Mouse (Mus musculus) T-helper 17 cell (primary cell): ENCODE results near the gene Slc16a11.

Source experiments
- in situ Hi-C, 2 experiments: fragments of 300-600 bp; cut with MboI, MseI; formaldehyde crosslinking; loops; 1 replicate in 1 of 2; 2 replicates in 1 of 2; pipeline ENCODE4 v1.15.1; 2025; ENCODE audit warnings: high pct_unique_total_duplicates in 2 of 2

The Slc16a11 gene

GRCm38 (mm10) chr11:70198332-70198731, 14.2 kb upstream of the Slc16a11 start:
- in situ Hi-C loops = loop anchor here in 1 of 2 experiments (5.0 kb wide), 1 partner anchor 141 kb away; no protein-coding TSS in a partner anchor

- in situ Hi-C loops = loop anchor here in 1 of 2 experiments (5.0 kb wide), 1 partner anchor 142 kb away; no protein-coding TSS in a partner anchor
Observed at GRCm38 (mm10) chr11:70199107-70199506, 13.4 kb upstream of the Slc16a11 start.

GRCm38 (mm10) chr11:70200036-70200608, 12.4 kb upstream of the Slc16a11 start:
- in situ Hi-C loops = loop anchor here in 1 of 2 experiments (10.0 kb wide), 1 partner anchor 245 kb away; no protein-coding TSS in a partner anchor

GRCm38 (mm10) chr11:70201691-70202090, 10.9 kb upstream of the Slc16a11 start:
- in situ Hi-C loops = loop anchor here in 1 of 2 experiments (10.0 kb wide), 1 partner anchor 247 kb away; no protein-coding TSS in a partner anchor

- in situ Hi-C loops = loop anchor here in 1 of 2 experiments (10.0 kb wide), 1 partner anchor 252 kb away; no protein-coding TSS in a partner anchor
Observed at GRCm38 (mm10) chr11:70206801-70207200, 5.8 kb upstream of the Slc16a11 start.

GRCm38 (mm10) chr11:70207283-70207682, 5.3 kb upstream of the Slc16a11 start:
- in situ Hi-C loops = loop anchor here in 1 of 2 experiments (10.0 kb wide), 1 partner anchor 252 kb away; no protein-coding TSS in a partner anchor

- in situ Hi-C loops = loop anchor here in 1 of 2 experiments (10.0 kb wide), 1 partner anchor 254 kb away; no protein-coding TSS in a partner anchor
Observed at GRCm38 (mm10) chr11:70208778-70209388, 3.7 kb upstream of the Slc16a11 start.

- in situ Hi-C loops = loop anchor here in 1 of 2 experiments (5.0 kb wide), 1 partner anchor 33 kb away; no protein-coding TSS in a partner anchor
Observed at GRCm38 (mm10) chr11:70210681-70211080, 1.9 kb upstream of the Slc16a11 start.

GRCm38 (mm10) chr11:70211972-70212371, 580 bp upstream of the Slc16a11 start:
- in situ Hi-C loops = loop anchor here in 1 of 2 experiments (5.0 kb wide), 1 partner anchor 35 kb away; no protein-coding TSS in a partner anchor

- in situ Hi-C loops = loop anchor here in 1 of 2 experiments (5.0 kb wide), 1 partner anchor 36 kb away; no protein-coding TSS in a partner anchor
Observed at GRCm38 (mm10) chr11:70212896-70213295, 344 bp downstream of the Slc16a11 start.

GRCm38 (mm10) chr11:70213736-70214135, 1.2 kb downstream of the Slc16a11 start:
- in situ Hi-C loops = loop anchor here in 1 of 2 experiments (5.0 kb wide), 1 partner anchor 36 kb away; no protein-coding TSS in a partner anchor

GRCm38 (mm10) chr11:70214191-70214855, 1.8 kb downstream of the Slc16a11 start:
- in situ Hi-C loops = loop anchor here in 1 of 2 experiments (5.0 kb wide), 1 partner anchor 37 kb away; no protein-coding TSS in a partner anchor

- in situ Hi-C loops = loop anchor here in 1 of 2 experiments (5.0 kb wide), 1 partner anchor 38 kb away; no protein-coding TSS in a partner anchor
Observed at GRCm38 (mm10) chr11:70214856-70215209, 2.3 kb downstream of the Slc16a11 start.

- in situ Hi-C loops = no loop called here
Observed at GRCm38 (mm10) chr11:70215301-70215700, 2.7 kb downstream of the Slc16a11 start.

- in situ Hi-C loops = no loop called here
Observed at GRCm38 (mm10) chr11:70216103-70216502, 3.6 kb downstream of the Slc16a11 start.

- in situ Hi-C loops = no loop called here
Observed at GRCm38 (mm10) chr11:70218039-70218438, 5.5 kb downstream of the Slc16a11 start.

- in situ Hi-C loops = no loop called here
Observed at GRCm38 (mm10) chr11:70218741-70219470, 6.4 kb downstream of the Slc16a11 start.

- in situ Hi-C loops = no loop called here
Observed at GRCm38 (mm10) chr11:70219873-70220272, 7.3 kb downstream of the Slc16a11 start.

- in situ Hi-C loops = no loop called here
Observed at GRCm38 (mm10) chr11:70220323-70220722, 7.8 kb downstream of the Slc16a11 start.

GRCm38 (mm10) chr11:70220731-70221602, 8.4 kb downstream of the Slc16a11 start, which contains the start of gene Slc16a13:
Gene Slc16a13 (minus strand): TSS chr11:70221064.
- in situ Hi-C loops = no loop called here
